Mouse (Mus musculus): ENCODE measurements around the gene Spink2.

- TF ChIP-seq POLR2A (IDR thresholded peaks at IDR 0.05; ENCODE audit: control insufficient read depth, extremely low read depth, insufficient read depth, low read length, poor library complexity) (no peak), CTCF (IDR thresholded peaks at IDR 0.05; ENCODE audit: borderline replicate concordance, control insufficient read depth, extremely low read depth, insufficient read depth, low read length, poor library complexity) (no peak)
Observed at GRCm38 (mm10) chr5:77211236-77211635, at the start of gene Spink2.
